Mouse (Mus musculus) kidney, adult 2 months (tissue): ENCODE data around the gene Slc25a31. TPM values are rescaled to one million over a fixed set of nuclear protein-coding genes. Genes with fewer than 3 reads are reported as not detected.

Experiments
- DNase-seq: peaks from one replicate; pipeline ENCODE4 v3.0.0; 2021
- H3K27ac ChIP-seq: fragments of 200-500 bp; 2 replicates; pipeline ENCODE4 v1.5.1; 2012; ENCODE audit warnings: low read depth, low read length, control low read depth, inconsistent platforms; ENCODE audit not compliant: insufficient read depth
- H3K27me3 ChIP-seq: fragments of 200-500 bp; replicated peaks from 2 replicates; pipeline ENCODE4 v1.6.1; 2012; ENCODE audit warnings: mild to moderate bottlenecking, moderate library complexity, low read length, inconsistent platforms; ENCODE audit not compliant: control insufficient read depth, insufficient read depth
- H3K36me3 ChIP-seq: fragments of 200-500 bp; 2 replicates; pipeline ENCODE4 v1.6.1; 2012; ENCODE audit warnings: mild to moderate bottlenecking, moderate library complexity, low read length, inconsistent platforms; ENCODE audit not compliant: control insufficient read depth, insufficient read depth
- H3K4me1 ChIP-seq: fragments of 200-500 bp; 2 replicates; pipeline ENCODE4 v1.6.1; 2011; ENCODE audit warnings: low read length; ENCODE audit not compliant: control insufficient read depth, insufficient read depth
- H3K4me3 ChIP-seq: fragments of 200-500 bp; 2 replicates; pipeline ENCODE4 v1.5.1; 2011; ENCODE audit warnings: mild to moderate bottlenecking, low read depth, low read length, control low read depth; ENCODE audit not compliant: insufficient read depth
- CTCF ChIP-seq: fragments of 200-500 bp; conservative IDR thresholded peaks from 2 replicates; pipeline ENCODE4 v1.5.1; 2011; ENCODE audit warnings: low read depth, mild to moderate bottlenecking, control low read depth, low read length, moderate library complexity, mixed read lengths; ENCODE audit not compliant: insufficient read depth, insufficient read length
- POLR2A ChIP-seq: fragments of 200-500 bp; IDR thresholded peaks from one replicate; pipeline ENCODE4 v1.6.1; 2011; ENCODE audit warnings: low read depth, low read length, control low read depth
- WGBS: fragments of 180-500 bp; shearing (Covaris S2); methylation state at CpG from one replicate; pipeline ENCODE4 v1.1.7; 2018; 5-methylcytosine and 5-hydroxymethylcytosine counted together
- polyA plus RNA-seq: library from polyadenylated mRNA; depleted of rRNA; stranded (reverse); fragments of >200 nt; gene quantifications from 2 replicates; pipeline ENCODE4 v1.2.3, GENCODE M21; 2012

Slc25a31 gene
- polyA plus RNA-seq, 1 experiment, result 0.08 TPM

GRCm38 (mm10) chr3:40674873-40675405 lies 33.7 kb upstream of the Slc25a31 start:
- Histone ChIP-seq H3K4me3 (no peak overlapping the region), H3K27ac (no peak overlapping the region), H3K36me3 (no peaks in the 10 kb centered on the region), H3K27me3 (no peaks in the 10 kb centered on the region), H3K4me1 (no peaks in the 10 kb centered on the region)
- no peak for TF ChIP-seq CTCF
- no peak for TF ChIP-seq POLR2A
- WGBS, result 65% methylated on average over 8 of the region's 8 CpGs
- no peak for DNase-seq

DNA sequence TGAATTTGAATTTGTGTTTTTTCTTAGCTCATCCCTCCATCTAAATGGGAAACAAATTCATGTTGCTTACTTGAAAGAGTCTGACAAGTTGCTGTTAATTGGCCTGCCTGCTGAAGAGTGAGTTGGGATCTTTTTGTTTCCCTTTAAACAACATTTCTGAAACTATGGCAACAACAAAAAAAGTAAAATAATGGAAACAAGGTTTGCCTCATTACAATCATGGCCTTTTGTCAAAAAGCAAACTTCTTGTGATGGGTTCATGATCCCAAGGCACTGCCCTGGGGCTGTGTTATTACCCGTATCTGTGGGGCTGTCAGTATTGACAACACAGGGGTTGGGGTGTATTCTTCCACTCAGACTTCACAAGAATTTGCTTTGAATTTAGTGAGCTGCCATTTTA lies 29.8 kb upstream of the Slc25a31 start:
- Histone ChIP-seq H3K4me3 (no peak overlapping the region), H3K4me1 (no peaks in the 10 kb centered on the region), H3K36me3 (no peaks in the 10 kb centered on the region), H3K27ac (no peak overlapping the region), H3K27me3 (no peaks in the 10 kb centered on the region)
- DNase-seq, result no peak
- no peak for TF ChIP-seq CTCF
- no peak for TF ChIP-seq POLR2A
- 87% methylated on average over 1 of the region's 1 CpGs for WGBS

GRCm38 (mm10) chr3:40682404-40682803 lies 26.3 kb upstream of the Slc25a31 start:
- Histone ChIP-seq H3K36me3 (no peaks in the 10 kb centered on the region), H3K27ac (no peak overlapping the region), H3K4me1 (no peaks in the 10 kb centered on the region), H3K27me3 (no peaks in the 10 kb centered on the region), H3K4me3 (no peak overlapping the region)
- 37% methylated on average over 11 of the region's 11 CpGs for WGBS
- DNase-seq, result no peak
- TF ChIP-seq CTCF, result no peak
- no peak for TF ChIP-seq POLR2A

DNA sequence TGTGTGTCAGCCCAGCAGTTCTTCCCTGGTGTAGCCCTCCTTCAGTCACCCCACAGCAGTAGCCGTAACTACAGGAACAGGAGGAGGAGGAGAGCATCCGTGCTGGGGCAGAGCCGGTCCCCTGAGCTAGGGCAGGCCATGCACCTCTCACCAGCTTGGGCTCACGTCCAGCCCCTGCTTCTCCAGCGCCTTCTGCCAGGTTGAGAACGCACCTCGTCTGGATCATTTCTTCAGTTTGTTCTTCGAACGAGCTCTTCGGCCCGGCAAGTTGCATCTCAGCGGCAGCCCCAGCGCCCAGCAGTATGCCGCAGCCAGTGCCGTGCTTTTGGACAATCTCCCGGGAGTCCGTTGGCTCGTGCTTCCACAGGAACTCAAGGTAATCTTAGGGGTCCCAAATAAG lies 25.5 kb upstream of the Slc25a31 start:
- Histone ChIP-seq H3K4me3 (no peak overlapping the region), H3K27ac (no peak overlapping the region), H3K27me3 (no peaks in the 10 kb centered on the region), H3K4me1 (no peaks in the 10 kb centered on the region), H3K36me3 (no peaks in the 10 kb centered on the region)
- no peak for TF ChIP-seq POLR2A
- no peak for TF ChIP-seq CTCF
- WGBS, result 94% methylated on average over 18 of the region's 18 CpGs
- no peak for DNase-seq

- Histone ChIP-seq H3K27me3 (no peaks in the 10 kb centered on the region), H3K4me3 (no peak overlapping the region), H3K36me3 (no peaks in the 10 kb centered on the region), H3K4me1 (no peaks in the 10 kb centered on the region), H3K27ac (no peak overlapping the region)
- peak; percentile 21 for DNase-seq
- 35% methylated on average over 3 of the region's 3 CpGs for WGBS
- no peak for TF ChIP-seq POLR2A
- no peak for TF ChIP-seq CTCF
Observed at GRCm38 (mm10) chr3:40685855-40686515, 22.7 kb upstream of the Slc25a31 start.

GRCm38 (mm10) chr3:40686836-40687235 lies 21.8 kb upstream of the Slc25a31 start:
- Histone ChIP-seq H3K4me3 (no peak overlapping the region), H3K36me3 (no peaks in the 10 kb centered on the region), H3K27me3 (no peaks in the 10 kb centered on the region), H3K4me1 (no peaks in the 10 kb centered on the region), H3K27ac (no peak overlapping the region)
- TF ChIP-seq CTCF, result no peak
- no peak for TF ChIP-seq POLR2A
- DNase-seq, result no peak
- 74% methylated on average over 9 of the region's 9 CpGs for whole genome bisulfite sequencing

DNA sequence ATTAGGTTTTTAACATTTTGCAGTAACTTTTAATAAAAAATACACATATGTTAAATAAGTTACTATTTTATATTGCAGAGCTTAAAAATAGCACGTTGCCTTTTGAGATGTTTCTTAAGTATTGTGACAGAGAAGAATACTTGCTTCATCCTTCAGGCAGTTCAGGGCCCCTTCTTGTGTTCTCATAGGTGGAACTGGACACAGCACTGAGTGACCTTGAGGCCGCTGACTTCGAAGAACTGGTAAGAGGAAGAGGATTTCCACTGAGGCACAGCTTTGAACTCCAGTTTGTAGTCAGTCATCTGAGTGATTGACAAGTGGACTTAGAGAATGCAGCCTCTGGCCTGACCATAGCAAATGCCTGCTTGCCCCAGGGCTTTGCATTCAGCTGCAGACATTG lies 21.1 kb upstream of the Slc25a31 start:
- no peak overlapping the region for H3K4me3 ChIP-seq
- no peak for TF ChIP-seq POLR2A
- TF ChIP-seq CTCF, result no peak
- no peaks in the 10 kb centered on the region for H3K27me3 ChIP-seq
- H3K27ac ChIP-seq, result no peak overlapping the region
- no peaks in the 10 kb centered on the region for H3K4me1 ChIP-seq
- no peaks in the 10 kb centered on the region for H3K36me3 ChIP-seq
- DNase-seq, result no peak
- WGBS, result 81% methylated on average over 3 of the region's 3 CpGs

DNA sequence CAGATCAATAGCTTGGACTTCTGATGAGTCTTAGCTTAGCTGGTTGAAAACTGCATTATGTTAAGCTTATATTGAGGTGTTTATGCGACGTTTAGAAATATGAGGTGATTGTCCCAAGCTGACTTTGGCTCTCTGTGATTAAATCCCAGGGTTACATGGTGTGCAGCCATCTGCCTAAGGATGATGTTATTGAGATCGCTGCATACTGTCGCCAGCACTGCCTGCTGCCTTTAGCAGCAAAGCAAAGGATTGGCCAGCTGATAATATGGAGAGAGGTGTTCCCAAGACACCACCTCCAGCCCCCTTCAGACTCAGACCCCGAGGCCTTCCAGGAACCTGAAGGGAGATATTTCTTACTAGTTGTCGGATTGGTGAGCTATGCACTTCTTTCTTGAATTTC lies 17.1 kb upstream of the Slc25a31 start:
- TF ChIP-seq POLR2A (no peak), CTCF (no peak)
- Histone ChIP-seq H3K27ac (no peak overlapping the region), H3K27me3 (no peaks in the 10 kb centered on the region), H3K4me1 (no peaks in the 10 kb centered on the region), H3K4me3 (no peak overlapping the region), H3K36me3 (no peaks in the 10 kb centered on the region; the same call in 1 of the 2 replicates)
- DNase-seq, result no peak
- WGBS, result 93% methylated on average over 6 of the region's 6 CpGs
